20 mouse cellular contexts compared by ENCODE assay signal in genomic region chr1:45865727-45866126, GRCm38 (mm10). TPM values are rescaled to one million over a fixed set of nuclear protein-coding genes. Genes with fewer than 3 reads are reported as not detected.
DNase-seq lines count a peak whose midpoint lies in the region; ATAC-seq and TF ChIP-seq lines count a peak whose summit lies in the region.
"Had no signal": no experiment of that assay in that cellular context is flagged by ENCODE, and none has a peak within 500 bp of the region (broad histone marks: within the 10 kb centered on the region; RNA-seq: fewer than 3 reads in every experiment).

No protein-coding gene starts in this region.

- 40% methylated on average over 5 of the region's 5 CpGs for WGBS in kidney, embryonic 14.5 days
- WGBS in embryonic facial prominence, embryonic 10.5 days = 34% methylated on average over 5 of the region's 5 CpGs
- 27% methylated on average over 5 of the region's 5 CpGs for WGBS in liver, postnatal 0 days (ENCODE audit: insufficient replicate concordance)
- WGBS in hindbrain, embryonic 12.5 days = 74% methylated on average over 5 of the region's 5 CpGs

- no peak for ATAC-seq in kidney, embryonic 14.5 days (ENCODE audit: low FRiP score, low TSS enrichment)
- peak; percentile 50 for ATAC-seq in liver, postnatal 0 days
- ATAC-seq in hindbrain, embryonic 12.5 days (ENCODE audit: low FRiP score) = no peak
- ATAC-seq: forebrain, embryonic 13.5 days; midbrain, embryonic 16.5 days had no signal

- no peak overlapping the region for H3K9ac ChIP-seq in kidney, embryonic 14.5 days (ENCODE audit: low read depth, low read length)
- no peak overlapping the region for H3K9ac ChIP-seq in liver, postnatal 0 days (replicated peaks)
- no peak overlapping the region for H3K9ac ChIP-seq in hindbrain, embryonic 12.5 days
- H3K9ac ChIP-seq: embryonic facial prominence, embryonic 12.5 days; forebrain, embryonic 13.5 days; neural tube, embryonic 12.5 days had no signal

- no peaks in the 10 kb centered on the region for H3K9me3 ChIP-seq in kidney, embryonic 14.5 days (ENCODE audit: control insufficient read depth, low read length)
- no peaks in the 10 kb centered on the region for H3K9me3 ChIP-seq in embryonic facial prominence, embryonic 10.5 days
- peaks cover 3% of the 10 kb centered on the region for H3K9me3 ChIP-seq in liver, postnatal 0 days (ENCODE audit: low read length)
- H3K9me3 ChIP-seq in hindbrain, embryonic 12.5 days (replicated peaks) = no peaks in the 10 kb centered on the region
- H3K9me3 ChIP-seq: embryonic facial prominence, embryonic 12.5 days; forebrain, embryonic 13.5 days; neural tube, embryonic 12.5 days had no signal

- H3K4me3 ChIP-seq in kidney, embryonic 14.5 days (ENCODE audit: low read length) = no peak overlapping the region
- no peak overlapping the region; the same call in 1 of the 2 replicates for H3K4me3 ChIP-seq in bone marrow macrophage, adult 2 months (ENCODE audit: insufficient read depth, low read length)
- no peak overlapping the region for H3K4me3 ChIP-seq in embryonic facial prominence, embryonic 10.5 days
- no peak overlapping the region for H3K4me3 ChIP-seq in liver, postnatal 0 days (ENCODE audit: low read depth, low read length)
- no peak overlapping the region for H3K4me3 ChIP-seq in hindbrain, embryonic 12.5 days
- H3K4me3 ChIP-seq: embryonic facial prominence, embryonic 12.5 days; forebrain, embryonic 13.5 days; hindbrain, embryonic 10.5 days; neural tube, embryonic 12.5 days had no signal

- H3K27ac ChIP-seq in kidney, embryonic 14.5 days (ENCODE audit: low read depth, low read length) = peak overlapping the region; percentile 42
- H3K27ac ChIP-seq in bone marrow macrophage, adult 2 months (ENCODE audit: insufficient read depth, low read depth, low read length) = peak overlapping the region; percentile 95
- peak overlapping the region; percentile 30; the same call in 1 of the 2 replicates for H3K27ac ChIP-seq in embryonic facial prominence, embryonic 10.5 days (replicated peaks)
- peak overlapping the region; percentile 59; the same call in 1 of the 2 replicates for H3K27ac ChIP-seq in liver, postnatal 0 days (ENCODE audit: low read depth)
- no peak overlapping the region for H3K27ac ChIP-seq in hindbrain, embryonic 12.5 days
- H3K27ac ChIP-seq: forebrain, embryonic 13.5 days; hindbrain, embryonic 10.5 days; neural tube, embryonic 12.5 days had no signal

- no peaks in the 10 kb centered on the region for H3K36me3 ChIP-seq in kidney, embryonic 14.5 days (ENCODE audit: control insufficient read depth, insufficient read depth, low read length)
- H3K36me3 ChIP-seq in embryonic facial prominence, embryonic 10.5 days (replicated peaks) = no peaks in the 10 kb centered on the region
- no peaks in the 10 kb centered on the region for H3K36me3 ChIP-seq in liver, postnatal 0 days (replicated peaks; ENCODE audit: insufficient read depth, low read length)
- no peaks in the 10 kb centered on the region for H3K36me3 ChIP-seq in hindbrain, embryonic 12.5 days
- H3K36me3 ChIP-seq: embryonic facial prominence, embryonic 12.5 days; hindbrain, embryonic 10.5 days; neural tube, embryonic 12.5 days had no signal

- H3K27me3 ChIP-seq in kidney, embryonic 14.5 days (ENCODE audit: control insufficient read depth, insufficient read depth, low read length) = no peaks in the 10 kb centered on the region
- H3K27me3 ChIP-seq in embryonic facial prominence, embryonic 10.5 days (replicated peaks; ENCODE audit: low read depth, poor library complexity, severe bottlenecking) = no peaks in the 10 kb centered on the region
- no peaks in the 10 kb centered on the region for H3K27me3 ChIP-seq in liver, postnatal 0 days (ENCODE audit: insufficient read depth, low read length)
- no peaks in the 10 kb centered on the region for H3K27me3 ChIP-seq in hindbrain, embryonic 12.5 days
- H3K27me3 ChIP-seq: CH12.LX; embryonic facial prominence, embryonic 12.5 days; forebrain, embryonic 13.5 days; neural tube, embryonic 12.5 days had no signal

- DNase-seq in kidney, postnatal 25 days = no peak
- DNase-seq in embryonic facial prominence, embryonic 10.5 days (ENCODE audit: low spot score) = no peak
- no peak for DNase-seq in liver, postnatal 0 days
- DNase-seq in thymus, postnatal 36 days = no peak
- DNase-seq: cerebellum, adult 9-10 months; gastrocnemius, postnatal 25 days; kidney, adult 18-20 months; left cerebral cortex, postnatal 4 days; lung, postnatal 4 days; thymus, postnatal 14 days had no signal

- TF ChIP-seq CTCF in bone marrow macrophage, adult 2 months (IDR thresholded peaks at IDR 0.05; ENCODE audit: low read depth, low read length) = no peak
- TF ChIP-seq CTCF in liver, postnatal 0 days (IDR thresholded peaks at IDR 0.05; ENCODE audit: low read depth) = no peak

- no peak for TF ChIP-seq EP300 in liver, postnatal 0 days (IDR thresholded peaks at IDR 0.05; ENCODE audit: low read depth)

- peaks cover 27% of the 10 kb centered on the region; the same call in 1 of the 2 replicates for H3K4me1 ChIP-seq in kidney, embryonic 14.5 days (ENCODE audit: control insufficient read depth, insufficient read depth, low read length)
- H3K4me1 ChIP-seq in bone marrow macrophage, adult 2 months (ENCODE audit: control insufficient read depth, insufficient read depth, low read length) = peaks cover 59% of the 10 kb centered on the region
- peaks cover 25% of the 10 kb centered on the region for H3K4me1 ChIP-seq in embryonic facial prominence, embryonic 10.5 days
- H3K4me1 ChIP-seq in liver, postnatal 0 days (ENCODE audit: insufficient read depth) = peaks cover 19% of the 10 kb centered on the region
- H3K4me1 ChIP-seq in hindbrain, embryonic 12.5 days = no peaks in the 10 kb centered on the region
- H3K4me1 ChIP-seq: forebrain, embryonic 13.5 days; neural tube, embryonic 12.5 days had no signal

- no peak overlapping the region for H3K4me2 ChIP-seq in kidney, embryonic 14.5 days (replicated peaks; ENCODE audit: low read depth, low read length)
- H3K4me2 ChIP-seq in liver, postnatal 0 days (ENCODE audit: low read depth, low read length) = no peak overlapping the region
- H3K4me2 ChIP-seq in hindbrain, embryonic 12.5 days (replicated peaks) = no peak overlapping the region
- H3K4me2 ChIP-seq: embryonic facial prominence, embryonic 12.5 days; forebrain, embryonic 13.5 days; neural tube, embryonic 12.5 days had no signal

- no peak for TF ChIP-seq POLR2A in bone marrow macrophage, adult 2 months (IDR thresholded peaks at IDR 0.05; ENCODE audit: borderline replicate concordance, low read depth, low read length)

RNA-seq across cellular contexts. Expression of gene Gm5269, which starts 24.3 kb away (rescaled TPM):
- polyA plus RNA-seq in kidney, embryonic 14.5 days (2014; fragmentation: Nextera tagmentation; extraction: Ambion mirVana) = not detected in 2 replicates
- not detected in 2 replicates for polyA plus RNA-seq in bone marrow macrophage, adult 2 months (2012; ENCODE audit: insufficient read depth, insufficient read length, missing spikeins)
- polyA plus RNA-seq in embryonic facial prominence, embryonic 10.5 days (2016; fragmentation: Nextera tagmentation; extraction: Ambion mirVana) = not detected in 2 replicates
- polyA plus RNA-seq in liver, postnatal 0 days (2015; fragmentation: Nextera tagmentation; extraction: Ambion mirVana) = not detected in 2 replicates
- not detected in 2 replicates for polyA plus RNA-seq in hindbrain, embryonic 12.5 days (2016; fragmentation: Nextera tagmentation; extraction: Ambion mirVana)
- polyA plus RNA-seq: brain, embryonic 14.5 days; embryonic facial prominence, embryonic 12.5 days; forebrain, embryonic 13.5 days; hindbrain, embryonic 10.5 days; midbrain, embryonic 16.5 days; neural tube, embryonic 12.5 days had no signal
